Mouse (Mus musculus) cerebellum, adult 2 months (tissue): ENCODE results near the gene Nxnl1.

Source experiments
- CTCF ChIP-seq: fragments of 200-500 bp; IDR thresholded peaks from 2 replicates; pipeline ENCODE4 v1.5.1; 2011; ENCODE audit warnings: low read depth, mild to moderate bottlenecking, control low read depth, low read length, moderate library complexity, borderline replicate concordance; ENCODE audit not compliant: insufficient read depth
- POLR2A ChIP-seq: fragments of 200-500 bp; IDR thresholded peaks from 2 replicates; pipeline ENCODE4 v1.6.1; 2011; ENCODE audit warnings: low read length, control low read depth, borderline replicate concordance; ENCODE audit not compliant: insufficient read depth

- TF ChIP-seq CTCF (no peak), POLR2A (no peak)
These were observed 8.0 kb upstream of the Nxnl1 start for GRCm38 (mm10) chr8:71574426-71574825.
